Mouse (Mus musculus) 3T3-L1 (cell line): ENCODE measurements at regions not wholly inside any gene's neighbourhood (a gene's known extent, or its start where the extent isn't known, plus 50 kb on each side); places are given as distances from the start of the nearest gene placed in this dataset.

ENCODE experiments used
- DNase-seq: peaks from one replicate; pipeline ENCODE4 v3.0.0-alpha.2; 2015; ENCODE audit warnings: low read depth, low spot score

GRCm38 (mm10) chrX:129390920-129391319 is 358.6 kb upstream of the Diaph2 start:
- DNase-seq, result no peak

GRCm38 (mm10) chrX:129407778-129408177 is 341.8 kb upstream of the Diaph2 start:
- DNase-seq, result no peak

- DNase-seq, result no peak
Observed at GRCm38 (mm10) chrX:129410079-129410478, 339.5 kb upstream of the Diaph2 start.

GRCm38 (mm10) chrX:129412939-129413627 is 336.5 kb upstream of the Diaph2 start:
- no peak for DNase-seq

GRCm38 (mm10) chrX:129413628-129414000 is 335.9 kb upstream of the Diaph2 start:
- no peak for DNase-seq

GRCm38 (mm10) chrX:129415326-129415725 is 334.2 kb upstream of the Diaph2 start:
- DNase-seq, result peak; percentile 20

GRCm38 (mm10) chrX:129448545-129448944 is 301.0 kb upstream of the Diaph2 start:
- no peak for DNase-seq

GRCm38 (mm10) chrX:129476216-129476615 is 273.3 kb upstream of the Diaph2 start:
- DNase-seq, result no peak

- DNase-seq, result no peak
Observed at GRCm38 (mm10) chrX:129494562-129494961, 255.0 kb upstream of the Diaph2 start.
